Mouse (Mus musculus) G1E (cell line): Measurements from ENCODE around the gene Dusp18.

Experiments used
- CTCF ChIP-seq: IDR thresholded peaks from 2 replicates; pipeline ENCODE4 v1.5.1; 2012; ENCODE audit warnings: low read depth, low read length, inconsistent platforms, mixed read lengths
- GATA1 ChIP-seq: IDR thresholded peaks from 2 replicates; pipeline ENCODE4 v1.6.1; 2012; ENCODE audit warnings: borderline replicate concordance, low read length, inconsistent platforms, mixed read lengths

DNA sequence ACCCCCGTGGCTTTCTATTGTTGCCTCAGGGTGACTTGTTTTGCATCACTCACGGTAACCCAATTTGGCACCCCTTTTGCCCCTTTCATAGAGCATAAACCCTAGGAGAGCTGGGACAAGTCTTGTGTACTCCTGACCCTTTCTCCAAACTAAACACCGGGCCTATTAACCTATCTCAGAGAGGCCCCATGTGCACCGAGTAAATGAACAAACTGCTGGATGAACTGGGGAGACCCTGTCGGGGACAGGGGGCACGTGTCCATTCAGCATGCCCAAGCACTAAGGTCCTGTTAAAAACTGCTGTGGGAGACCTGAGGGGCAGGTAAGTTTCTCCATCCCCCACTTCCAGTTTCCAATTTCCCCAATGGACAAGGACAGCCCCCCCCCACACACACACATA lies 35.9 kb downstream of the Dusp18 start:
- TF ChIP-seq CTCF, result no peak
- no peak for TF ChIP-seq GATA1
